Mouse (Mus musculus) left cerebral cortex, postnatal 10 days (tissue): Measurements from ENCODE around the gene Ghrl. TPM values are rescaled to one million over a fixed set of nuclear protein-coding genes. Genes with fewer than 3 reads are reported as not detected.
"Not testable (repeated sequence)": the region's sequence is repeated elsewhere in the genome, so short reads cannot be mapped to it uniquely, and the experiment has no call there.

Experiments
- DNase-seq, 2 experiments: peaks; one replicate each; pipeline ENCODE4 v3.0.0; 2021 to 2022; ENCODE audit warnings: low spot score in 2 of 2, mixed read lengths in 1 of 2; ENCODE audit errors: extremely low spot score in 1 of 2
- intact Hi-C: fragments of 180-260 bp; cut with DNase I; formaldehyde crosslinking; loops from one replicate; pipeline ENCODE4 v1.15.1; 2025
- microRNA-seq: library from miRNA; unstranded; fragments of <30 nt; microRNA quantifications from one replicate; pipeline ENCODE4 v1.2.0, GENCODE M21; 2022
- total RNA-seq, 2 experiments: library from RNA; stranded (reverse); gene quantifications; 2 replicates each; pipeline ENCODE4 v1.2.3; 2021

Ghrl gene
- total RNA-seq, 2 experiments from 2014 or later, result not detected

DNA sequence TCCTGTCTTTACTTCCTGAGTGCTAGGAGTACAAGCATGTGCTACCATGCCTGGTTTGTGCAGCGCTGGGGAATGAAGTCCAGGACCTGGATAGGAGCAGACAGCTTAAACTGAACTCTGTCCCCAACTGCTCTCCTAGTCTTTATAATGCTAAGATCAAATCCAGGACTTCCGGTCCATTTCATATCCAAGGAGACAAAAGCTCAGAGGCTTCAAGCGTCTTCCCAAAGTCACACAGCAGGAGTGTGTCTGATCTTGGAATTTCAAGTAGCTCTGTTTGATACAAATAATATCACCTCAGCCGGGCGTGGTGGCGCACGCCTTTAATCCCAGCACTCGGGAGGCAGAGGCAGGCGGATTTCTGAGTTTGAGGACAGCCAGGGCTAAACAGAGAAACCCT is 43.7 kb downstream of the Ghrl start:
- no peak for DNase-seq
- intact Hi-C loops, result no loop called here

DNA sequence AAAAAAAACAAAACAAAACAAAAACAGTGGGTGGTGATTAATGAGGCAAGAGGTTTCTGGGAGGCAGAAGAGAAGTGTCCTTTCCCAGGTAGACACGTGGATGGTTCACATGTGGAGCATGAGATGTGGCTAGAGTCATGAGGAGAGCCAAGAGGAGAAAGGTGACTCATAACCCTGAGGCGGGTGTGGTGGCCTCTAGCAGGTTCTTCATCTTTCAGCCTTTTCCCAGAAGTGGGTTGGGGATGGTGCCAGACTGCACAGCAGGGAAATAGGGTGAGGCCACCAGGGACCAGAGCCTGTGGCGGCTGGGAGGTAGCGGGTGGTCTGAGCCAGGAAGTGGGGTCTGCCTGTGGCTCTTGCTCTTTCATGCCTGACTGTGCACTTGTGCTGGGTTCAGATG is 44.4 kb downstream of the Ghrl start:
- no peak for DNase-seq
- intact Hi-C loops, result no loop called here

DNA sequence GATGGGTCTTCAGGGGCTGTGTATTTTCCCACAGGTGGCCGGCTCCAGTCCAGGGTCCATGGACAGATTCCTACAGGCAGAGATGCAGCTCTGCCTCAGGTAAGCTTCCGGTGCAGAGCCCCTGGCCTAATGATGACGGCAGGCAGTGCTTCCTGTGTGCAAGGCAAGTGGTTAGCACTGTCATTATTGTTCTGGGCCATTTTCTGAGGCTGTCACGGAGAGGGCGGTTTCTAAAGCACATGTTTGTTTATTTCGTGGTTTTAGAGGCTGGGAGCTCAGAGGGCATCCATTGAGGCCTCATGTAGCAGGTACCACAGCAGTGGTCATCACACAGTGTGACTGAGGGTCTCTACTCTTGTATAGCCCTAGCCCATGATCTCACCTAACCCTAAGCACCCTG is 46.7 kb downstream of the Ghrl start:
- intact Hi-C loops, result no loop called here
- DNase-seq, result no peak

DNA sequence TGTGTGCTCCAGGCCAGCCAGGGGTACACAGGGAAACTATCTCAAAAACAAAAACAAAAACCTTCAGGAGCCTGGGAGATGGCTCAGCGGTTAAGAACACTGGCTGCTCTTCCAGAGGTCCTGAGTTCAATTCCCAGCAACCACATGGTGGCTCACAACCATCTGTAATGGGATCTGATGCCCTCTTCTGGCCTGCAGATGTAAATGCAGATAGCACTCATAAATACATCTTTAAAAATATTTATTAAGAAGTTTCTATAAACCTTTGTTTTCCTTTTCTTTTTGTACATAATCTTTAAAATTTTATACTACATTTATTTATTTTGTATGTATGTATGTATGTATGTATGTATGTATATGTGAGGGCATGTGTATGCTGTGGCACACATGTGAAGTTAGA is 47.7 kb downstream of the Ghrl start:
- DNase-seq, intact Hi-C loops: not testable (repeated sequence)

DNA sequence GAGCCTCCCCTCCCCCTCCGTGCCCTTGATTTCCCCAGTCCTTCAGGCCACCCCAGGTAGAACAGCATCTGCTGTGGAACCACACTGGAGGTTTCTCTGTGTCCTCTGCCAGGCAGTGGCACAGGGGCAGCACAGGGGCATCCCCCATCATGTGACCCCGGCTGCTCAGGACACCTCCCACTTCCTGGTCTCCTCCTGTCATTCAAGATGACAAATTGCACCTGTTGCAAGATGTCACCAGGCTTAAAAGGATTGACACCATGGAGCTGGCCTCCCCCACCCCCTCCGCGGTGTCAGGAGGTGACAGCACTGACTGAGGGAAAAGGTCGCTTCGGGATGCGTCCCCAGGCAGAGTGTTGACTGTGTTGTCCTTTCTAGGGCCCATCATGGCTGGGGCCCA is 49.9 kb downstream of the Ghrl start:
- intact Hi-C loops, result no loop called here
- DNase-seq, result no peak

DNA sequence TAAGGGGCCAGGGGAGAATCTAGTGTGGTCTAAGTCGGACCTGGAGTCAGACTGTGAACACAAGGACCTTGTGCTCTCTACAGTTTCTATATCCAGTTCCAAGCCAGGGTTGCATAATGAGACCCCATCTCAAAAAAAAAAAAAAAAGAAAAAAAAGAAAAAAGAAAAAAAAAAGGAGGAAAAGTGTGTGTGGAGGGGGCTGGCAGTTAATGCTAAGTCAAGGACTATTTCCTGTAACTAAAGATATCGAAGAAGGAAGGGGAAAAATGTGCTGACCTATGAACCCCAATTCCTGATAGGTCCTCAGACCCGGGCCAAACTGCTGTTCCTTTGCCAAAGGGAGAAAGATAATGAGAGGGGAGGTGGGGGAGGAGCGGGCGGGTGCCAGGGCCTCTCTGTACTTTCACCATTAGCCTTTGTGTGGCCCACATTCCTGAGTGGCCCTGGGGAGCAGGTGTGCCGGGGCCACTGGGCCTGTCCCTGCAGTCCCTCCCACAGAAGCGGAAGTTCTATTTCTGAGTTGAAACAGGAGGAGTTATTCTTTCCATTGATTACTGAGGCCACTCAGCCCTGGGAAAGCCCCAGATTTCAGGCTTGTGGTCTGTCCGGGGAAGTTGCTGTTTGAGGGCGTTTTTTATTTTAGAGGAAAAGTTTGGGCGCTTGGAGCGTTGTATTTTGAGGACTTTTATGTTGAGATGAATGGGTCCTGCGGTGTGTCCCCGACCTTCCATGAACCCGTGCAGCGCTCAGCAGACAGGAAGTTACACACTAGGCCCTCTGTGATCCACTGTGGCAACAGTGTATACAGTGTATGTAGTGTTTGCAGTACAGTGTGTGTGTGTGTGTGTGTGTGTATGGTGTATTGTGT is 51.2 kb downstream of the Ghrl start:
- DNase-seq, result peak in 1 of 2 experiments; percentile 57
- intact Hi-C loops, result no loop called here

DNA sequence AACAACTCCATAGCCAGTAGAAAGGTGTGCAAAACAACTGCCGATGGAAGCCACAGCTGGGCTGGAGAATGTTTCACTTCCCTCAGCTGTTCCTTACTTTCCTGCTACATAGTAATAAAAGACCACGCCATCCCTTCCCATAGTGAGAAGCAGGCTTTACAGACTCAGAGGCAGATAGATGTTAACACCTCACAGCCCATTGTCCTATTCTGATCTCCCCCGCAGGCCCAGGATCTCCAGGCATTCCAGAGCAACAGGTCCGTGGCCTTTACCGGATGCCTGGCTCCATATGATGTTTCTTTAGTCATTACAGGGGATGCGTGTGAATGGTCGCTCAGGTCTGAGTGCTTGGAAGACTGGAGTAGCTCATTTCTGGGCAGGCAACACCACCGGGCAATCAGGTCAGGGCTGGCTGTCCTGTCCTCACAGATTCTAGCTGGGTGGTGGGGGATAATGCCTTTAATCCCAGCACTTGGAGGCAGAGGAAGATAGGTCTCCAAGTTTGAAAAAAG is 52.0 kb downstream of the Ghrl start:
- no peak for DNase-seq
- intact Hi-C loops, result no loop called here

Small RNAs within 50 kb of the gene (microRNA-seq; reads per million reads assigned to microRNA genes)
- 3.2 reads per million, percentile 4 among the genes with 10 or more reads in this experiment for gene Mir7042

Other genes with a start within 250 kb of the Ghrl start
- gene Il17rc, start 248.5 kb downstream of the Ghrl start, total RNA-seq, result 1 to 10 TPM; 2.5 to 3.2 TPM
- gene Creld1, start 236.6 kb downstream of the Ghrl start, total RNA-seq, result 10 to 100 TPM; 87.4 to 88.4 TPM
- gene Prrt3, start 217.9 kb downstream of the Ghrl start, total RNA-seq, result 10 to 100 TPM; 34.1 to 36.0 TPM
- gene Emc3, start 188.2 kb downstream of the Ghrl start, total RNA-seq, result 10 to 100 TPM; 78.8 to 79.2 TPM
- gene Fancd2, start 188.2 kb downstream of the Ghrl start, total RNA-seq, result 1 to 10 TPM; 3.3 to 3.6 TPM
- gene Fancd2os, start 119.2 kb downstream of the Ghrl start, total RNA-seq, result not detected
- 100 to 1,000 TPM; 210 to 211 TPM for gene Brk1, start 115.1 kb downstream of the Ghrl start, total RNA-seq
- 10 to 100 TPM; 45.1 to 49.9 TPM for gene Vhl, start 95.9 kb downstream of the Ghrl start, total RNA-seq
- gene Irak2, start 81.4 kb downstream of the Ghrl start, total RNA-seq, result 10 to 100 TPM; 13.0 to 14.2 TPM
- 10 to 100 TPM; 79.2 to 90.2 TPM for gene Tatdn2, start 22.8 kb downstream of the Ghrl start, total RNA-seq
- 10 to 100 TPM; 78.7 to 80.2 TPM for gene Sec13, start 20.9 kb upstream of the Ghrl start, total RNA-seq